Mouse (Mus musculus) kidney, postnatal 0 days (tissue): ENCODE measurements at regions not wholly inside any gene's neighbourhood (a gene's known extent, or its start where the extent isn't known, plus 50 kb on each side); places are given as distances from the start of the nearest gene placed in this dataset.
A peak's percentile ranks its signal among the peaks of the same experiment; 100 is the strongest.

Experiments used
- ATAC-seq: fragments of 200-750 bp; cut with Nextera tagmentation; replicated peaks from 2 replicates; pipeline ENCODE4 v1.8.0; 2017; ENCODE audit warnings: low read depth, moderate number of reproducible peaks, moderate TSS enrichment, moderate library complexity; ENCODE audit not compliant: low FRiP score
- DNase-seq: peaks from one replicate; pipeline ENCODE4 v3.0.0-alpha.2; 2016; ENCODE audit warnings: low spot score
- H3K27ac ChIP-seq: fragments of 300-500 bp; sonication (generic); 2 replicates; pipeline ENCODE4 v1.5.1; 2014; ENCODE audit warnings: mild to moderate bottlenecking
- H3K27me3 ChIP-seq: fragments of 300-500 bp; sonication (generic); 2 replicates; pipeline ENCODE4 v1.6.1; 2014; ENCODE audit warnings: low read length, mixed read lengths; ENCODE audit not compliant: insufficient read depth
- H3K36me3 ChIP-seq: fragments of 300-500 bp; sonication (generic); 2 replicates; pipeline ENCODE4 v1.6.1; 2014; ENCODE audit warnings: low read length, mixed read lengths; ENCODE audit not compliant: insufficient read depth
- H3K4me1 ChIP-seq: fragments of 300-500 bp; sonication (generic); replicated peaks from 2 replicates; pipeline ENCODE4 v1.6.1; 2014; ENCODE audit warnings: antibody characterized with exemption, low read length, mixed read lengths; ENCODE audit not compliant: insufficient read depth
- H3K4me2 ChIP-seq: fragments of 300-500 bp; sonication (generic); 2 replicates; pipeline ENCODE4 v1.6.1; 2014; ENCODE audit warnings: mild to moderate bottlenecking, low read length, moderate library complexity, mixed read lengths
- H3K4me3 ChIP-seq: fragments of 300-500 bp; sonication (generic); replicated peaks from 2 replicates; pipeline ENCODE4 v1.5.1; 2014; ENCODE audit warnings: low read depth, low read length
- H3K9ac ChIP-seq: fragments of 300-500 bp; sonication (generic); 2 replicates; pipeline ENCODE4 v1.6.1; 2014; ENCODE audit warnings: low read depth, low read length
- H3K9me3 ChIP-seq: fragments of 300-500 bp; sonication (generic); replicated peaks from 2 replicates; pipeline ENCODE4 v1.6.1; 2016; ENCODE audit warnings: low read length, inconsistent platforms, mixed read lengths
- CTCF ChIP-seq: IDR thresholded peaks from 2 replicates; pipeline ENCODE4 v1.5.1; 2016; ENCODE audit warnings: antibody characterized with exemption, low read depth, mild to moderate bottlenecking, moderate library complexity
- WGBS: fragments of 180-500 bp; shearing (Covaris S2); extraction: QIAGEN DNeasy Blood & Tissue Kit; methylation state at CpG from one replicate; pipeline ENCODE4 v1.1.7; 2014; 5-methylcytosine and 5-hydroxymethylcytosine counted together

GRCm38 (mm10) chr8:26687146-26687545 lies 290.0 kb upstream of the Zfp703 start:
- H3K4me3 ChIP-seq: no peak overlapping the region
- peak; percentile 86 for DNase-seq
- H3K4me1 ChIP-seq: no peaks in the 10 kb centered on the region
- H3K9me3 ChIP-seq: no peaks in the 10 kb centered on the region
- H3K27me3 ChIP-seq: 0 out of 2 replicates have a peak, but pooled peaks cover 4% of the 10 kb centered on the region
- no peak overlapping the region for H3K27ac ChIP-seq
- no peak overlapping the region for H3K9ac ChIP-seq
- peak; percentile 81 for TF ChIP-seq CTCF
- no peak for ATAC-seq
- no peaks in the 10 kb centered on the region for H3K36me3 ChIP-seq
- H3K4me2 ChIP-seq: no peak overlapping the region

GRCm38 (mm10) chr8:26688035-26688434 lies 289.1 kb upstream of the Zfp703 start:
- no peak overlapping the region for H3K4me2 ChIP-seq
- peak; percentile 62 for DNase-seq

GRCm38 (mm10) chr8:26688745-26689478 lies 288.2 kb upstream of the Zfp703 start:
- Histone ChIP-seq H3K36me3 (no peaks in the 10 kb centered on the region), H3K9me3 (no peaks in the 10 kb centered on the region), H3K27me3 (0 out of 2 replicates have a peak, but pooled peaks cover 4% of the 10 kb centered on the region), H3K4me1 (no peaks in the 10 kb centered on the region), H3K9ac (no peak overlapping the region), H3K4me3 (no peak overlapping the region), H3K4me2 (no peak overlapping the region), H3K27ac (no peak overlapping the region)
- DNase-seq: peak; percentile 68
- WGBS: 23% methylated on average over 5 of the region's 5 CpGs
- TF ChIP-seq CTCF: no peak
- ATAC-seq: peak; percentile 52; the same call in 1 of the 2 replicates

More at GRCm38 (mm10) chr8:26688035-26688434, 289.1 kb upstream of the Zfp703 start:
- Histone ChIP-seq H3K27ac (no peak overlapping the region), H3K9me3 (no peaks in the 10 kb centered on the region), H3K27me3 (0 out of 2 replicates have a peak, but pooled peaks cover 4% of the 10 kb centered on the region), H3K4me3 (no peak overlapping the region), H3K4me1 (no peaks in the 10 kb centered on the region), H3K36me3 (no peaks in the 10 kb centered on the region), H3K9ac (no peak overlapping the region)
- no peak for ATAC-seq
- WGBS: 30% methylated on average over 4 of the region's 4 CpGs
- TF ChIP-seq CTCF: no peak

GRCm38 (mm10) chr8:26689479-26690177 lies 287.5 kb upstream of the Zfp703 start:
- Histone ChIP-seq H3K36me3 (no peaks in the 10 kb centered on the region), H3K27ac (no peak overlapping the region), H3K9ac (no peak overlapping the region), H3K4me3 (no peak overlapping the region), H3K9me3 (no peaks in the 10 kb centered on the region), H3K4me2 (no peak overlapping the region), H3K27me3 (0 out of 2 replicates have a peak, but pooled peaks cover 4% of the 10 kb centered on the region), H3K4me1 (no peaks in the 10 kb centered on the region)
- ATAC-seq (no peak), DNase-seq (peak; percentile 80)
- WGBS: 19% methylated on average over 10 of the region's 10 CpGs
- TF ChIP-seq CTCF: no peak

GRCm38 (mm10) chr8:26690178-26690735 lies 286.9 kb upstream of the Zfp703 start:
- no peak overlapping the region for H3K4me2 ChIP-seq
- WGBS: 45% methylated on average over 6 of the region's 6 CpGs
- H3K27ac ChIP-seq: no peak overlapping the region
- no peaks in the 10 kb centered on the region for H3K36me3 ChIP-seq
- H3K9me3 ChIP-seq: no peaks in the 10 kb centered on the region
- no peak for ATAC-seq
- no peak for DNase-seq
- H3K27me3 ChIP-seq: 0 out of 2 replicates have a peak, but pooled peaks cover 4% of the 10 kb centered on the region
- H3K4me3 ChIP-seq: no peak overlapping the region
- TF ChIP-seq CTCF: no peak
- no peaks in the 10 kb centered on the region for H3K4me1 ChIP-seq
- H3K9ac ChIP-seq: no peak overlapping the region

GRCm38 (mm10) chr8:26697579-26698084 lies 279.5 kb upstream of the Zfp703 start:
- no peak for TF ChIP-seq CTCF
- no peak overlapping the region for H3K4me2 ChIP-seq
- no peak overlapping the region for H3K4me3 ChIP-seq
- ATAC-seq: no peak
- 91% methylated on average over 1 of the region's 4 CpGs for WGBS
- no peaks in the 10 kb centered on the region for H3K4me1 ChIP-seq
- no peak overlapping the region for H3K9ac ChIP-seq
- no peaks in the 10 kb centered on the region for H3K36me3 ChIP-seq
- H3K27me3 ChIP-seq: no peaks in the 10 kb centered on the region; the same call in 1 of the 2 replicates
- H3K27ac ChIP-seq: no peak overlapping the region
- no peak for DNase-seq
- H3K9me3 ChIP-seq: no peaks in the 10 kb centered on the region
